Mouse (Mus musculus): ENCODE measurements around the gene Lrrc32.
A peak's percentile ranks its signal among the peaks of the same experiment; 100 is the strongest.

Gene Lrrc32

DNA sequence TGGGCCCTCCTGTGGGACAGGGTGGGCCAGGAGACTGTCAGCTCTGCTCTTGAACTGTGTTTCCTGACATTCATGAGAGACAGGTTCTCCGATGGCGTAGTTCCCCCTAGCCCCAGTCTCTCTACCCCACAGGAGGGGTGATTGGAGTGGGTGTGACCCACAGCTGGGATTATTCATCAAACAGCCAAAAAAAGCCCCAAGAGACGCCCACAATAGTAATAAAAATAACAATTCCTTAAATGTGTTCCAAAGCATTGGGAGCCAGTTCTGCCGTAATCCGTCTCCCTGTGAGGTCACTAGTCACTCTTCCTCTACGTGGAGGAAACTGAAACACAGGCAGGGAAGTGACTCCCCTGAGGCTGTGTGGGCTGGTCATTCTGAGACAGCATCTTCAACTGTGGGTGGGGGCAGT lies 53.7 kb downstream of the Lrrc32 start:
- peak; percentile 31 to 65 for DNase-seq (ENCODE audit: inconsistent age in 2 of 2, low spot score in 1 of 2)

DNA sequence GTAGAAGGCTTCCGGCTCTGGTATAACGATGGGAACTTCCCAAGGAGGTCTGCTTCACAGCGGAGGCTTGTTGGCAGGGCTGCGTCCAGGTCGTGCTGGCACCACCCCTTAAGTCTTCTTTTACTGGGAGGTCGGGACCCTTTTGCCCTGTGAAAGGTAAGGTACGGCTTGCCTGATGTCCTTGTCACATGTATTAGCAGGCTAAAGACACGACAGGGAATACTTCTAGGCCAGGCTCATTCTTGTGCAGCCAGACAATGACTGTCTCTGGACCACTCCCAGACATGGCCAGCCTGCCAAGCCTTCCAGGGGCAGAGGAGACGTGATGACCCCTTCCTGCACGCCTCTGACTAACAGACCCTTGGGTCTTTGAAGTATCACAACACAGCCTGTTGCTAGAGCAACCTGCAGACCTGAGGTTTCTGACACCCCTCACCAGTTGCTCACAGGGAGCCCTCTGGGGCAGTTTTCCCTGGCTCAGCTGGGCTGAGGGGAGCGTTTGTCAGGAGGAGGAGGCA lies 54.8 kb downstream of the Lrrc32 start:
- DNase-seq (ENCODE audit: inconsistent age in 2 of 2, low spot score in 1 of 2), result no peak

DNA sequence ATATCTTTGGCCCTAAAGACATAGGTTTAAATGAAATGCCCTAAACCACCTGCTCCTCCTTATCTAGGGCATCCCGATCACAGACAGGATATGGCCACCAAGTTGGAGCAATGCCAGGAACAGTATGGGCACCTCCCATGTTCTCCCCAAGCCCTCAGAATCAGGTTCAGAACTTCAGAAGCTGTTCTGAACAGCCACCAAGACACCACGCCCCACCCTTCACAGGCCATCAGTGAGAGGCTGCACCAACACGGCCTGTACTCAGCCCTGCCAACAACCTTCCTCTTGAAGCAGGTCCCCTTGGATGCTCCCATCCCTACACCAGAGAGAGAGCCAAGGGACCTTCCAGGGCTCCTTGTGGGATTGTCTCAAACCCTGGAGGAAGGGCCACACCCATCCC lies 55.5 kb downstream of the Lrrc32 start:
- DNase-seq (ENCODE audit: inconsistent age in 2 of 2, low spot score in 1 of 2), result no peak

DNA sequence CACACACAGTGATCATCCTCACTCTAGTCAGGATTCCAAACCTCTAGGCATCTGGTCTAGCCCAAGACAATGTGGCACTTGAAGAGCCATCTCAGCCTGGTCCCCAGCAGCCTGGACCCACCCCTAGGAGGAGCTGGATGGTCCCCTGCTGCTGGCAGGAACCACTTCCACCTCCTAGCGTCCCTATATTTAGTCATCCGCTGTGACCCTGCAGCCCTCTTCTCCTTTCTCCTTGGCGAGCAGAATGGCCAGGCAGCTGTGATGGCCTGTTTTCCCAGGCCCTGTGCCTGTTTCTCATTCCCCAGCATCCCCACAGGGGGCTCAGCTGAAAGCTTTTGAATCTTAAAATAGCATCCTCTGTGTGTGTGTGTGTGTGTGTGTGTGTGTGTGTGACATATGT lies 59.8 kb downstream of the Lrrc32 start:
- no peak for DNase-seq (ENCODE audit: inconsistent age in 2 of 2, low spot score in 1 of 2)

DNA sequence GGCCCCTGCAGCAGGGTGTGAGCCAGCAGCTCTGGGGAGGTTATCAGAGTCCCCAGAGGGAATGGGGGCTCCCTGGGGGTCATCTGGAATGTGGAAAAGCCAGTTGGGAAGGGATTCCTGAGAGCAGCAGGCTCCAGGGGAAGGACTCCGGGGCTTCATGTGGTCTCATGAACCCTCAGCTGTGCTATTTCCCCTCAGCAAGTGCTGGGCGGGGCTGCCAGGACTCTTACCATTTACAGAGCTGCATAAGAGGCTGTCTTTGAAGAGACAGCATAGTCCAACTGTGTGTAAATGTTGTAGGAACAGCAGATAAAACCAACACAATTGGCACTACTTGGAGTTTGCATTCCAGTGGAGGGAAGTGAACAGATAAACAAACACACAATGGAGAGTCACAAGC lies 61.5 kb downstream of the Lrrc32 start:
- peak in 1 of 2 experiments; percentile 68 for DNase-seq (ENCODE audit: inconsistent age in 2 of 2, low spot score in 1 of 2)

DNA sequence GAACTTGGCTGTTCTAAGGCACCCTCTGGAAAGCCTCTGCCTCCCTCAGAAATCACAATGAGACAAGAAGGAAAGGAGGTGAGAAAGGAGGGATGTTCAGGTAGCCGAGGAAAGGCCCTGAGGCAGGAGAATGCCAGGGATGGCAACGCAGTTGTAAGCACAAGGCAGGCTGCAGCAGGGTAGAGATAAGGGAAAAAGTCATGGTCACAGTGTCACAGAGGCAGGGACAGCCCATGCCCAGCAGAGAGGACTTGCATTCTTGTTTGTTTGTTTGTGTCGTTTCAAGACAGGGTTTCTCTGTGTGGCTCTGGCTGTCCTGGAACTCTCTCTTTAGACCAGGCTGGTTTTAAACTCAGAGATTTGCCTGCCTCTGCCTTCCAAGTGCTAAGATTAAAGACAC lies 62.0 kb downstream of the Lrrc32 start:
- peak; percentile 56 to 79 for DNase-seq (ENCODE audit: inconsistent age in 2 of 2, low spot score in 1 of 2)
